In the genomic region with DNA sequence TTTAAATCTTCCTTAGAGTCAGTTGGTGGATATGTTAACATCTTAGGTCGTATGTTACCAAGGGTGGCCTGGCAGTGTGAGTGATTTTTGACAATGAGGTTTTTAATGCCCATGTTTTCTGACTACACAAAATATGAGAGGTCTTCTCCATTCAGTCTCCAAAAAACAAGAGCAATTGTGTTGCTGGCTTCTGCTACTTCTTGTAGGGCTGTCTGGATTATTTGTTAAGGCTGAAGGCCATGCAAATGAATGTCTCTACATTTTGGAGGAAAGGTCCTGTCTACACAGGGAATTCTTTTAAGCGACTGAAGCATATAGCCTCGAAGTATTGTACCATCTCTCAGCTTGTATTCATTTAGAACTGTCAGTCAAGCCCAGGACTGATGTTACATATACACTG, we compare ENCODE assay signal across 19 mouse cellular contexts. TPM values are rescaled to one million over a fixed set of nuclear protein-coding genes. Genes with fewer than 3 reads are reported as not detected.
DNase-seq lines count a peak whose midpoint lies in the region; ATAC-seq and TF ChIP-seq lines count a peak whose summit lies in the region.
"Had no signal": no experiment of that assay in that cellular context is flagged by ENCODE, and none has a peak within 500 bp of the region (broad histone marks: within the 10 kb centered on the region; RNA-seq: fewer than 3 reads in every experiment).

No protein-coding gene starts in this region.

- H3K36me3 ChIP-seq in liver, adult 2 months (ENCODE audit: control insufficient read depth, insufficient read depth, low read length) = no peaks in the 10 kb centered on the region; the same call in 1 of the 2 replicates
- no peaks in the 10 kb centered on the region for H3K36me3 ChIP-seq in liver, embryonic 11.5 days (ENCODE audit: control insufficient read depth, insufficient read depth, low read length)
- H3K36me3 ChIP-seq in liver, embryonic 16.5 days (ENCODE audit: control insufficient read depth, insufficient read depth) = no peaks in the 10 kb centered on the region
- H3K36me3 ChIP-seq in midbrain, embryonic 14.5 days (ENCODE audit: control insufficient read depth, insufficient read depth, low read length) = no peaks in the 10 kb centered on the region
- H3K36me3 ChIP-seq in midbrain, embryonic 16.5 days (ENCODE audit: control insufficient read depth, insufficient read depth, low read length) = no peaks in the 10 kb centered on the region
- H3K36me3 ChIP-seq: forebrain, embryonic 10.5 days; kidney, embryonic 15.5 days; limb, embryonic 15.5 days; midbrain, embryonic 15.5 days had no signal

- no peaks in the 10 kb centered on the region for H3K4me1 ChIP-seq in liver, adult 2 months (ENCODE audit: control insufficient read depth, insufficient read depth, low read length)
- peaks cover 8% of the 10 kb centered on the region for H3K4me1 ChIP-seq in liver, embryonic 11.5 days (replicated peaks; ENCODE audit: control insufficient read depth, insufficient read depth, low read length)
- H3K4me1 ChIP-seq in brown adipose tissue, adult 24 weeks (ENCODE audit: control insufficient read depth, insufficient read depth, insufficient read length, low read length) = no peaks in the 10 kb centered on the region
- H3K4me1 ChIP-seq in liver, embryonic 16.5 days (ENCODE audit: control insufficient read depth, low read depth, low read length) = peaks cover 30% of the 10 kb centered on the region
- no peaks in the 10 kb centered on the region for H3K4me1 ChIP-seq in midbrain, embryonic 14.5 days (ENCODE audit: control insufficient read depth, insufficient read depth, low read length)
- H3K4me1 ChIP-seq in midbrain, embryonic 16.5 days (ENCODE audit: control insufficient read depth, insufficient read depth, low read length) = no peaks in the 10 kb centered on the region
- H3K4me1 ChIP-seq: limb, embryonic 15.5 days; midbrain, embryonic 15.5 days had no signal

- H3K27me3 ChIP-seq in liver, adult 2 months (ENCODE audit: control insufficient read depth, insufficient read depth, low read length) = no peaks in the 10 kb centered on the region
- H3K27me3 ChIP-seq in liver, embryonic 11.5 days (replicated peaks; ENCODE audit: control insufficient read depth, insufficient read depth, low read length) = no peaks in the 10 kb centered on the region
- H3K27me3 ChIP-seq in liver, embryonic 16.5 days (ENCODE audit: control insufficient read depth, insufficient read depth, low read depth, low read length) = no peaks in the 10 kb centered on the region
- no peaks in the 10 kb centered on the region for H3K27me3 ChIP-seq in midbrain, embryonic 14.5 days (ENCODE audit: control insufficient read depth, insufficient read depth, low read length)
- H3K27me3 ChIP-seq in midbrain, embryonic 16.5 days (ENCODE audit: control insufficient read depth, insufficient read depth, low read depth, low read length) = no peaks in the 10 kb centered on the region
- H3K27me3 ChIP-seq: kidney, embryonic 15.5 days; limb, embryonic 15.5 days; midbrain, embryonic 15.5 days had no signal

- ATAC-seq in liver, embryonic 11.5 days (replicated peaks; ENCODE audit: low FRiP score) = no peak
- no peak for ATAC-seq in liver, embryonic 16.5 days (ENCODE audit: low read depth)
- no peak for ATAC-seq in midbrain, embryonic 14.5 days (ENCODE audit: low FRiP score, low TSS enrichment)
- ATAC-seq in midbrain, embryonic 16.5 days = no peak
- ATAC-seq: hindbrain, postnatal 0 days; midbrain, embryonic 15.5 days had no signal

- H3K4me2 ChIP-seq in liver, embryonic 11.5 days = no peak overlapping the region; the same call in 1 of the 2 replicates
- H3K4me2 ChIP-seq in liver, embryonic 16.5 days (ENCODE audit: low read depth, low read length) = no peak overlapping the region
- no peak overlapping the region for H3K4me2 ChIP-seq in midbrain, embryonic 14.5 days (ENCODE audit: low read length)
- no peak overlapping the region for H3K4me2 ChIP-seq in midbrain, embryonic 16.5 days (ENCODE audit: low read length)
- H3K4me2 ChIP-seq: kidney, embryonic 15.5 days; limb, embryonic 15.5 days; midbrain, embryonic 15.5 days had no signal

- 83% methylated on average over 3 of the region's 3 CpGs for WGBS in liver, adult 2 months
- WGBS in liver, embryonic 11.5 days = 66% methylated on average over 3 of the region's 3 CpGs
- 41% methylated on average over 3 of the region's 3 CpGs for WGBS in liver, embryonic 16.5 days (ENCODE audit: insufficient replicate concordance)
- WGBS in midbrain, embryonic 14.5 days = 83% methylated on average over 3 of the region's 3 CpGs
- 72% methylated on average over 3 of the region's 3 CpGs for WGBS in midbrain, embryonic 16.5 days

- H3K9me3 ChIP-seq in liver, embryonic 11.5 days (ENCODE audit: control insufficient read depth, low read length) = no peaks in the 10 kb centered on the region
- no peaks in the 10 kb centered on the region for H3K9me3 ChIP-seq in liver, embryonic 16.5 days (replicated peaks; ENCODE audit: control insufficient read depth, low read length)
- H3K9me3 ChIP-seq in midbrain, embryonic 14.5 days (ENCODE audit: control insufficient read depth, low read length) = no peaks in the 10 kb centered on the region
- no peaks in the 10 kb centered on the region for H3K9me3 ChIP-seq in midbrain, embryonic 16.5 days (replicated peaks; ENCODE audit: control insufficient read depth, low read length, poor library complexity, severe bottlenecking)
- H3K9me3 ChIP-seq: forebrain, embryonic 10.5 days; kidney, embryonic 15.5 days; limb, embryonic 15.5 days; midbrain, embryonic 15.5 days had no signal

- no peak overlapping the region for H3K9ac ChIP-seq in liver, adult 2 months (ENCODE audit: low read depth, low read length)
- H3K9ac ChIP-seq in liver, embryonic 11.5 days (ENCODE audit: low read depth, low read length) = no peak overlapping the region
- H3K9ac ChIP-seq in liver, embryonic 16.5 days (ENCODE audit: low read depth, low read length) = no peak overlapping the region
- H3K9ac ChIP-seq in midbrain, embryonic 14.5 days (replicated peaks; ENCODE audit: low read length) = no peak overlapping the region
- no peak overlapping the region for H3K9ac ChIP-seq in midbrain, embryonic 16.5 days (ENCODE audit: low read depth, low read length)
- H3K9ac ChIP-seq: kidney, embryonic 15.5 days; limb, embryonic 15.5 days; midbrain, embryonic 15.5 days had no signal

- peaks cover 3% of the 10 kb centered on the region; the same call in 1 of the 2 replicates for H3K79me2 ChIP-seq in liver, adult 2 months (ENCODE audit: control insufficient read depth, insufficient read depth, low read length)

- DNase-seq in liver, adult 2 months (ENCODE audit: extremely low read depth, low read depth, low spot score) = no peak
- no peak for DNase-seq in liver, embryonic 11.5 days (ENCODE audit: low spot score)
- DNase-seq in A20 (ENCODE audit: low read depth, low spot score) = peak; percentile 71
- no peak for DNase-seq in midbrain, embryonic 14.5 days
- DNase-seq: cerebellum, postnatal 10 days; gastrocnemius, postnatal 14 days had no signal

- TF ChIP-seq POLR2A in liver, adult 2 months (IDR thresholded peaks at IDR 0.05; ENCODE audit: extremely low read depth, insufficient read depth, low read length) = no peak

- TF ChIP-seq CTCF in liver, adult 2 months (IDR thresholded peaks at IDR 0.05; ENCODE audit: low read depth, low read length) = no peak

- no peak overlapping the region for H3K27ac ChIP-seq in liver, adult 2 months (replicated peaks; ENCODE audit: insufficient read depth, low read depth, low read length)
- no peak overlapping the region for H3K27ac ChIP-seq in liver, embryonic 11.5 days (ENCODE audit: low read depth, low read length)
- peak overlapping the region; percentile 54 for H3K27ac ChIP-seq in brown adipose tissue, adult 24 weeks (replicated peaks; ENCODE audit: low read depth, low read length)
- peak overlapping the region; percentile 77 for H3K27ac ChIP-seq in liver, embryonic 16.5 days (ENCODE audit: low read length)
- H3K27ac ChIP-seq in midbrain, embryonic 14.5 days (replicated peaks; ENCODE audit: low read depth, low read length) = no peak overlapping the region
- no peak overlapping the region for H3K27ac ChIP-seq in midbrain, embryonic 16.5 days (ENCODE audit: low read length)
- H3K27ac ChIP-seq: forebrain, embryonic 10.5 days; hindbrain, postnatal 0 days; kidney, embryonic 15.5 days; midbrain, embryonic 15.5 days had no signal

- H3K4me3 ChIP-seq in liver, adult 2 months (ENCODE audit: insufficient read depth, low read depth, low read length) = peak overlapping the region; percentile 26; the same call in 1 of the 2 replicates
- no peak overlapping the region for H3K4me3 ChIP-seq in liver, embryonic 11.5 days (ENCODE audit: low read depth, low read length)
- H3K4me3 ChIP-seq in brown adipose tissue, adult 24 weeks (ENCODE audit: insufficient read depth, low read depth, low read length) = peak overlapping the region; percentile 35
- H3K4me3 ChIP-seq in liver, embryonic 16.5 days (ENCODE audit: low read depth, low read length) = peak overlapping the region; percentile 35
- H3K4me3 ChIP-seq in midbrain, embryonic 14.5 days (replicated peaks; ENCODE audit: low read depth, low read length) = no peak overlapping the region
- no peak overlapping the region for H3K4me3 ChIP-seq in midbrain, embryonic 16.5 days (ENCODE audit: low read depth, low read length)
- H3K4me3 ChIP-seq: forebrain, embryonic 10.5 days; kidney, embryonic 15.5 days; limb, embryonic 15.5 days; midbrain, embryonic 15.5 days had no signal

RNA-seq across cellular contexts. Expression of gene Lcp1, which starts 46.5 kb away (rescaled TPM):
- total RNA-seq in liver, adult 2 months (2014; rRNA removed) = 55.5 and 71.8 TPM in 2 replicates
- 15.5 and 19.2 TPM in 2 replicates for polyA plus RNA-seq in liver, adult 2 months (2012; rRNA removed)
- 44.3 and 50.4 TPM in 2 replicates for polyA plus RNA-seq in liver, embryonic 11.5 days (2014; fragmentation: Nextera tagmentation; extraction: Ambion mirVana)
- polyA plus RNA-seq in brown adipose tissue, adult 24 weeks (2012; ENCODE audit: insufficient read depth, insufficient read length, missing spikeins) = 13.4 and 14.5 TPM in 2 replicates
- 43.0 and 43.1 TPM in 2 replicates for polyA plus RNA-seq in liver, embryonic 16.5 days (2015; fragmentation: Nextera tagmentation; extraction: Ambion mirVana)
- 5.1 and 19.0 TPM in 2 replicates for polyA plus RNA-seq in midbrain, embryonic 14.5 days (2014; fragmentation: Nextera tagmentation; extraction: Ambion mirVana)
- polyA plus RNA-seq in midbrain, embryonic 16.5 days (2015; fragmentation: Nextera tagmentation; extraction: Ambion mirVana) = 12.1 and 13.4 TPM in 2 replicates

RNA-seq across cellular contexts. Expression of gene Lrrc63, which starts 46.7 kb away (rescaled TPM):
- under 0.01 TPM in 1 of 2 replicates, not detected in the other for total RNA-seq in liver, adult 2 months (2014; rRNA removed)
- 0.04 TPM in 1 of 2 replicates, not detected in the other for polyA plus RNA-seq in liver, adult 2 months (2012; rRNA removed)
- polyA plus RNA-seq in liver, embryonic 11.5 days (2014; fragmentation: Nextera tagmentation; extraction: Ambion mirVana) = 0.06 TPM in 1 of 2 replicates, not detected in the other
- not detected in 2 replicates for polyA plus RNA-seq in brown adipose tissue, adult 24 weeks (2012; ENCODE audit: insufficient read depth, insufficient read length, missing spikeins)
- 0.05 TPM in 1 of 2 replicates, not detected in the other for polyA plus RNA-seq in liver, embryonic 16.5 days (2015; fragmentation: Nextera tagmentation; extraction: Ambion mirVana)
- polyA plus RNA-seq in midbrain, embryonic 14.5 days (2014; fragmentation: Nextera tagmentation; extraction: Ambion mirVana) = 0.08 TPM in 1 of 2 replicates, not detected in the other
- polyA plus RNA-seq in midbrain, embryonic 16.5 days (2015; fragmentation: Nextera tagmentation; extraction: Ambion mirVana) = not detected in 2 replicates
- total RNA-seq: ES-E14; gastrocnemius, postnatal 14 days; heart, postnatal 25 days; hindbrain, postnatal 0 days; layer of hippocampus, postnatal 25 days; left cerebral cortex, postnatal 25 days had no signal
- polyA plus RNA-seq: embryonic facial prominence, embryonic 14.5 days; kidney, embryonic 15.5 days; limb, embryonic 15.5 days had no signal

Comparison
In these comparisons a context has a peak if more than half of its experiments do, and no peak if none do; other contexts are left out.
1. H3K27ac ChIP-seq: peak in brown adipose tissue, adult 24 weeks (single experiment) and liver, embryonic 16.5 days (single experiment); none in liver, adult 2 months (single experiment), liver, embryonic 11.5 days (single experiment), midbrain, embryonic 14.5 days (single experiment) and midbrain, embryonic 16.5 days (single experiment).
2. H3K4me3 ChIP-seq: peak in liver, adult 2 months (single experiment), brown adipose tissue, adult 24 weeks (single experiment) and liver, embryonic 16.5 days (single experiment); none in liver, embryonic 11.5 days (single experiment), midbrain, embryonic 14.5 days (single experiment) and midbrain, embryonic 16.5 days (single experiment).